Mouse (Mus musculus) layer of hippocampus, adult 9-10 months (tissue): ENCODE results near the gene Ube2l3.
"Not testable (repeated sequence)": the region's sequence is repeated elsewhere in the genome, so short reads cannot be mapped to it uniquely, and the experiment has no call there.

Experiments used
- DNase-seq: peaks from one replicate; pipeline ENCODE4 v3.0.0; 2022; ENCODE audit warnings: low spot score

Ube2l3 gene

DNA sequence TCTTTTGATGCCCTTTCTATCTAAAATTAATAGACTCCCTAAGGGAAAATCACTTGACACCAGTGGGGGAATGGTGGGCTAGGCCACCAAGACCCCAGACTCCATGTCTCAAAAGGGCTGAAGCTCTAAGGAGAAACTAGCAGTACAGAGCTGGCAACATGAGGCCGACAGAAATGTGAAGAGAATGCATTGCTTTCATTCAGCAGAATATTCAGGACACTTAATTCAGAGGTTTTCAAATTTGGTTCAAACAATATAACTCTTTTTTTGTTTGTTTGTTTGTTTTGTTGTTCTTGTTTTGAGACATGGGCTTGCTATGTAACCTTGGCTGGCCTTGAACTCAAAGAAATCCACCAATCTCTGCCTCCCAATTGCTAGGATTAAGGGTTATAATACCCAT is at the start of gene Ube2l3:
Ube2l3 (minus strand) TSS at position 101 of the 400 bp plus-strand sequence.
- DNase-seq, result no peak

DNA sequence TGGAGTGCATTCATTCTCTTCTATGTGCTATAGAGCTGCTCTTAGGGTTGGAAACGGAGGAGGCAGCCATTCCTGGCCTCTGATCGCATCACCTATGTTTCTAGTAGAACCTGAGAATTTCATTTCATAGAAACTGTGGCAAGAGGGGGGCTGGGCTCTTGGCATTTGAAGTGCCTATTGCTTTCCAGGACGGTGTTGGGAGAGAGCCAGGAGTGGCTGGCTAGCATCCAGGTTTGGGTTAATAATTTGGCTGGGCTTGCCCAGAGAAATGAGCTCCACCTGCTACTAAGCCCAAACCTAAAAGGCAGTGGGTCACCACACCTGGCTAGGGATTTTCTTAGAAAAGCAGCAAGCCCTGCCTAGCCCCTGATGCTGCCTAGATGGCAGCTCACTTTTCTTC is 49.1 kb upstream of the Ube2l3 start:
- no peak for DNase-seq

DNA sequence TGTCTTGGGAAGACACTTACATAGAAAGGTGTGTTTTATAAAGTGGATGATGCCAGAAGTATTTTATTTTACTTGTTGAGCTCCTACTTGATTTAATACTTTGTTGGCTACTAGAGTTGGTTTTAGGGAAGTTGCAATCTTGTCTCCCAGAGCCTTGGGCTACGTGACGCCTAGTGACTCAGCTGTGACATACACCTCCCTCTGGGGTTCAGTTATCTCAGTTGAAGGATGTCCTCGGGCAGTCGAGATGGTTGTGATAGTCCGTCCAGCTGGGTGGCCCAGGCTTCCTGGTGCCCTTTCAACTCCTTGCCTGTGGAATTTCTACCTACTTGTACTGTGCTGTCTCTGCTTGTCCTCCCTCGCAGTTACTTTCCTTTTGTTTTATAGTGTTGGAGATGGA is 46.7 kb upstream of the Ube2l3 start:
- DNase-seq, result no peak

DNA sequence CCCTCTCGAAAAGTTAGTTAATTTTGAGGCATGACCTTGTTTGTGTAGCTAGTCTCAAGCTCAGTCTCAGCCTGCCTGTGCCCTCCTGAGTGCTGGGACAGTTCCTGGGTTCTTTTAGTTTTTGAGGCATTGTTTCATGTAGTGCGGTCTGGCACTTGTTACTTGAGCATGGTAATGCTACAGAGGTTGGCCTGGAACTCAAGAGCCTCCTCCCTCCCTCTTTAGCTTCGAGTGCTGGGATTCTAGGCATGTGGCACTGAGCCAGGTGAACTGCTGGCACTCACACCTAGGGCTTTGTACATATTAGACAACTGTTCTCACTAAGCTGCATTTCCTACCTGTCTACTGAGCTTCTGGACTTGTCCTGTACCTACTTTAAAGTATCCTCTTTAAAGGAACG is 45.3 kb upstream of the Ube2l3 start:
- no peak for DNase-seq

DNA sequence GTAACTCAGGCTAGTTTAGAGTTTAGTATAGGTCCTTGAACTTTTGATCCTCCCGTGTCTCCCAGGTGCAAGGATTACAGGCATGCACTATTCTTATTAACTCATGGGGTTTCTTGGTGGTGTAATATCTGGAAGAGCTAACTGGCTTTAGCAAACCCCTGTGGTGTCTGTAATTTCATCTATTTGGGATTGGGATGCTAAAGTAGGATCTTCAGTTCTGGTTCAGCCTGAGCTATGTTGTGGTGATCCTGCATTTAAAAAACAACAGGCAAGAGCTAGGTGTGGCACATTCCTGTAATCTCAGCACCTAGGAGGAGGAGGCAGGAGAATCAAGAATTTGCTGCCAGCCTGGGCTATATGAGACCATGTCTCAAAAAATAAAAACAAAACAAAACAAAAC is 42.5 kb upstream of the Ube2l3 start:
- DNase-seq, result no peak

DNA sequence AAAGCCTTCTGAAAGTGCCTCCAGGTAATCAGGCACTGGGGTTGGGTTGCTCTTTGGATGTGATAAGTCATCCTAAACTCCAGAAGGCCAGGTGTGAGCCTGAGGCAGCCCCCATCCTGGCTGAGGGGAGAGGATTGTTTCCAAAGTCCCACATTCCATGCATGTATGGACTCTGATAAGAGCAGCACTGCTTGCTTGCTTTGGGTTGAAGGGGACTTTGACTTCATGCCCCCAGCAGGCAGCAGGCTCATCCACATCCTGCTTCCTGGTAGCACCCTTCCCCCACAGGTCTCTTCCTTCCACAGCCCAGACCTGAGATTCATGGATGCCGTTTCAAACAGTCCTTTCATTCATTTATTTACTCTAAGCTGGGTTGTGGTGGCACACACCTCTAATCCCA is 41.3 kb upstream of the Ube2l3 start:
- DNase-seq, result no peak

DNA sequence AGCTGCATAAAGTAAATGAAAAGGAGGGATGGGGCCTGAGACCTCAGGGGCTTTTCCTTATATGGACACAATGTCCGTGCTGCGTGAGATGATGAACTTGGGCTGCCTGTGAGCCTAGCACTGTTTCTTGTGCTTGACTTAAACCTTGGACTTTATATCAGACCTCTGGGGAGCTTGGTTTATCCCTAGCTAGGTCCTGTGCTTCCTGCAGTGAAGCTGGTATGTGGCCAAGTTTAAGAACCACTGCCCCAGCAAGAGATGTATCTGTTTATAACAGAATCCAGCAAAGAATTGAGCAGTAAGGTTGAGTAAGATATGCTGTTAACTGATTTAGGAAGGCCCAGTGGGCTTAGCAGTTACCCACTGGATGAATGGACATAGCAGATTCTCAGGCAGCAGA is 37.0 kb upstream of the Ube2l3 start:
- DNase-seq, result no peak

DNA sequence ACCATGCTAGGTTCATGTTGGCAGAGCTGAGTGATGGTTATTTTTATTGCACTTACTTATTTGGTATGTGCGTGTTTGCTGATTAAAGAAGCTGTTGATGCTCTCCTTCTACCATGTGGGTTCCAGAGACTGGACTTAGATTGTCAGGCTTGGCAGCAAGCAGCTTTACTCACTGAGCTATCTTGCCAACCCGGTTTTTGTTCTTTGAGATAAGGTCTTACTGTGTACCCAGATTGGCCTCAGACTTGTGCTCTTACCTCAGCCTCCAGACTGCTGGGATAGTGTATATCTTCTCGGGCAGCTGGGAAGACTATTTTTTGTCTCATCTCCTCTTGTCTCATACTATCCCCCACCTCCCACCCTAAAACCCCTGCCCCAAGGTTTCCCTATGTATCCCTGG is 35.2 kb upstream of the Ube2l3 start:
- no peak for DNase-seq

DNA sequence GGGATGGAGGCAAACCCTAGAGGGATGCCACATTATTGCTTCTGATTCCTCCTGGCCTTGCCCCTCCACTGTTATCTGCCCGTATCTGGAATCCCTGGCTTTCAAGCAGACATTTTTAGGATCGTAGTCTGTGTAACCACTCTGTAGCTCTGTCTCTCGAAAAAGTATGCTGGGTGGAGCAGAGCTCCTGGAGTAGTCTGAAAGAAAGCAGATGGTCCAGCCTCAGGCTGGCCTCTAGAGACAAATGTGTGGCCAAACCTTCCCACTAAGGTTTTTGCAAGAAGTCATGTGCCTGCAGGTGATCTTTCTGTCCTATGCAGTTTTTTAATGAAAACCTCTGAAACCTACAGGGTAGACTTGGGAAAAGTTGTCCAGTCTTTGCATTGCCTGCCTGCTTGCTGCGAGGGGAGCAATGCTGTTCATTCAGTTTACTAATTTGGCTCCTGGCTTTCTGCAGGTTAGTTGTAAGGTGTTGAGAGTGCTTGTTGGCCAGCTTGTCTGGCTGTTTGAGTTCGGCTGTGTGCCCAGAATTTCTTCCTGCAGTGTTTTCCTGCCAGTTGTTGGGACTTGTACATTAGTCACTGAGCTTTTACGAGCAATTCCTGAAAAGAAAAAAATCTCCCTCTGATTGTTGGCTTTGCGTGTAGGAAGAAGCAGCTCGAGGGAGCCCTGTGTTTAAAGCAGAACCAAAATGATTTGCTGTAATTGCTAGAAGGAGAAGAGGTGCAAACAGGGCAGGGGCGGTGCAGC is 32.6 kb upstream of the Ube2l3 start:
- no peak for DNase-seq

DNA sequence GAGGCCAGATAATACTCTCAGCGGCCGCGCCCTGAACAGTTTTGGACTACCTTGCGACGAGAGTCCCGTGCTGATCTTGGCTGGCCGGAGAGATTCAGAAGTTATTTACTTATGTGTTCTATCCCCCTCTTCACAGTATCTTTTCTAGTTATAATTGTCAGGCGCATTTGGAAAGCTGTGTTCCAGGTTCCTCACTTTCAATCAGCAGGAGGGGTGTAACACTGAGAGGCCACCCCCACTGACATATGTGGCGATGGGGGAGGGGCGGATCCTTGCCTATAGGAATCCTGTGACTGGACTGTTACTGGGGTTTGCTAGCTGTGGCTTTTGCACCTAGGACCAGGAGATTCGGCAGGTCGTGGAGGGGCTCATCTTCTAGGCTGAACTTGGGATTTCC is 32.0 kb upstream of the Ube2l3 start:
- no peak for DNase-seq

DNA sequence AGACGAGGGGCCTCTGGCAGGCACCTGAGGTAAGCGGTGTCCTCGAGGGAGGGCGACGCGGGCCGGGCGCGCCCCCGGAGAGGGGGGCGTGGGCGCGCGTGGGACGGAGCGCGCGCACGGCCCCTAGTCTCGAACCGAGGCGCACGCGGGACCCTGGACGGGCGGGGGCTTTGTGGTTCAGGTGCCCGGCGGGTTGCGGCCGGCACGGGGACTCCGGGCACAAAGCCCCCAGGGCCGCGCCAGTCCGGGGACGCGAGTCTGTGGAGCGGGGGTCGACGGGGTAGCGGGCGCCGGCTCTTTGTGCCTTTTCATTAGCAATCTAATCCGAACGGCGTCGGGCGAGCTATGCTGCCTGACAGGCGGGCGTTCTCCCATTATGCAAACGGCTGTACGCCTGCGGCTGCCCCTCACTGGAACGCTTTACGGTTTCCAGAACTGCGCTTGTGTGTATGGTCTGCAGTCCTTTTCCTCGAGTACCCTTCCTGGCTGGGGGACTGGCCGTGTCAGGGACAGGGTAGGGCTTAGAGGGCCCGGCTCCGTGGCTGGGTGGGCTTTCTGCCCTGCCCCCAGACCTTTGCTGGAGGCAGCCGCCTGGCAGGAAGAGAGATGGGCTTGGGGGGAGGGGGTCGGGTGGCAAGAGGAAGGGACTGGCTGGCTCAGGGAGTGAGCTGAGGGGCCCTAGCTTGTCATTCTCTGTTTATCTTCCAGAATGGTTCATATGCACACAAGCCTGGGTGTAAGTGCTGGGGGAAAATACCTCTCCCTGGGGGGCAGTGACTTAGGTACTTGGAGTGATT is 31.5 kb upstream of the Ube2l3 start:
- no peak for DNase-seq

DNA sequence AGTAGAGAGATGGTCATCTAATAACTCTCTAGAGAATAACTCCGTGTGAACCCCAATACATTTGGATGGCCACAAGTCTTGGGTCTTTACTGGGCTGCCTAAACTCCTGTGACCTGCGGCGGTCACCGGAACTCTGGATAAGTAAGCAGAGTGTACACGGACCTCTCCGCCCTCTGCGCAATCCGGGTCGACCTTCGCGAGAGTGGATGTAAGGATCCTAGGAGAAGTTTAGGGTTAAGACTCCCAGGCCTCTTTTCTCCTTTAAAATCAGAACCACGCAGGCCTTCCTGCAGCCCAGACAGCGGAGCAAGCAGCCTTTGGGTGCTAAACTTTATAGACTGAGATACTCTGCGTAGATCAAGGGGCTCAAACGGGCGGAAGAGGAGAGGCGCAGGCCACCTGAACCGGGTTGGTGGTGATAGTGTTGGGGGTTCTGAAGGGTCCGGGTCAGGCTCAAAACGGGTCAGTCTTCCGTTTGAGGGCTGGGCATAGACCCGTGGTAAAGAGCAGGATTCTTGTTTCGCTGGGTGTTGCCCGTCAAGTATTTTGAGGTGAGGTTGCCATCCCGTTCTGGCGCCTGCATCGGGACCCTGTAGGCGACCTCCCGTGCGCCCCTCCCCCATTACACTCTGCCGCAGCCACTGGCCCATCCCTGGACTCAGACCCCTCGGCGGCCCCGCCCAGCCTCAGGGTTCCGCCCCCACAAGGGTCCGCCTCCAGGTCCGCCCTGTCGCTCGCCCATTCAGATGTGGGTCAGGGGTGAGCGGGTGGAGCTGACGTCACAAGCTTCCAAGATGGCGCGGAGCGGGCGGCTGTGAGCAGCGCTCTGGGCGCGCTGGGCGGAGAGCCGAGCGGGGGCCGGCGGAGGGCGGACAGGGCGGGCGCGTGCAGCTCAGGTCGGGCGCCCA is 30.6 kb upstream of the Ube2l3 start, which contains the start of gene Hic2:
Hic2 (plus strand) TSS at position 779 of the 908 bp plus-strand sequence.
- DNase-seq, result peak; percentile 65

DNA sequence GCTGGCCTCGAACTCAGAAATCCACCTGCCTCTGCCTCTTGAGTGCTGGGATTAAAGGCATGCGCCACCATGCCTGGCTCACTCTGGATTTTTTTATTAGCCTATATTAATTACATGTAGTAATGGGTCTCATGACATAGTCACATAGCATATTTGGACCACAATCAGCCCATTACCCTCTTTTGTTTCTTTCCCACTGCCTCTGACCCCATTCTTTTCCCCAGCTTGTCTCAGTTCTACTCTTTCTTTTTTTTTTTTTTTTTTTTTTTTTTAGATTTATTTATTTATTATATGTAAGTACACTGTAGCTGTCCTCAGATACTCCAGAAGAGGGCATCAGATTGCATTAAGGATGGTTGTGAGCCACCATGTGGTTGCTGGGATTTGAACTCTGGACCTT is 29.1 kb upstream of the Ube2l3 start:
- not testable (repeated sequence) for DNase-seq

DNA sequence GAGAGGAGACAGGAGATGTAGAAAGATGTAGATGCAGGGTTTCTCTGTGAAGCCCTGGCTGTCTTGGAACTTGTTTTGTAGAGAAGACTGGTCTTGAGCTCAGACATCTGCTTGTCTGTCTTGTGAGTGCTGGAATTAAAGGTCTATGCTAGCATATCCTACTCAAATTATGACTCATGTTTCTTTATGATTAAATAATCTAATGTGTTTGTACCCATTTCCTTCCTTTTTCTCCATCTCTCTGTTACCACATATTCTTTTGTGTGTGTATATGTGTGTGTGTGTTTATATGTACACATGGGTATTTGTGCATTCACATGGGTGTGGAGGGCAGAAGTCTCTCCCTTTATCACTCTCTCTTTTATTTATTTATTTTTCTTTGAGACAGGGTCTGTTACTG is 24.0 kb upstream of the Ube2l3 start:
- no peak for DNase-seq

DNA sequence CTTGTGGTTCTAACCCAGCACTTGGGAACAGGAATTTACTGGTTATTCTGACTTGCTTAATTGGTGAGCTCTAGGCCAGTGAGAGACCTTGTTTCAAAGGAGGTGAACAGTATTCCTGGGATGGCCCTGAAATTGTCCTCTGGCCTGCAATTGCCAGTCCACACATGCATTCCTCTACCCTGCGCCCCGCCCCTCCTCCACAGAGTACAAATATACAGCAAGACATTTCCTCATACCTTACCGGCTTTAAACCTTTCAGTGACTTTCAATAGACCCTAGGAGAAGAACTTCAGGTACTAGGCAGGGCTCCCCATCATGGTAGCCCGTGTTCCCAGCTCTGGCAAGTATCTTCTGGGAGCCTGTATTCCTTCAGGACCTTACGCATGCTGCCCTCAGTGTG is 23.1 kb upstream of the Ube2l3 start:
- DNase-seq, result no peak

DNA sequence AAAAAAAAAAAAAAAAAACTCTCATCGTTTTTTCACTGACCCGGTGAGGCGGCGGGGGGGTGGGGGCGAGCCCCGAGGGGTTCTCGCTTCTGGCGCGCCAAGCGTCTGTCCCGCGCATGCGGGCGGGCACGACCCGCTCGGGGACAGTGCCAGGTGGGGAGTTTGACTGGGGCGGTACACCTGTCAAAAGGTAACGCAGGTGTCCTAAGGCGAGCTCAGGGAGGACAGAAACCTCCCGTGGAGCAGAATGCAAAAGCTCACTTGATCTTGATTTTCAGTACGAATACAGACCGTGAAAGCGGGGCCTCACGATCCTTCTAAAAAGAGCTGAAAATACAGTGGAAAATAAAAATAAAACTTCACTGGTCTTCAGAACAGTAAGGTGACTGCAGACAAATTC is 19.7 kb upstream of the Ube2l3 start:
- peak; percentile 75 for DNase-seq

DNA sequence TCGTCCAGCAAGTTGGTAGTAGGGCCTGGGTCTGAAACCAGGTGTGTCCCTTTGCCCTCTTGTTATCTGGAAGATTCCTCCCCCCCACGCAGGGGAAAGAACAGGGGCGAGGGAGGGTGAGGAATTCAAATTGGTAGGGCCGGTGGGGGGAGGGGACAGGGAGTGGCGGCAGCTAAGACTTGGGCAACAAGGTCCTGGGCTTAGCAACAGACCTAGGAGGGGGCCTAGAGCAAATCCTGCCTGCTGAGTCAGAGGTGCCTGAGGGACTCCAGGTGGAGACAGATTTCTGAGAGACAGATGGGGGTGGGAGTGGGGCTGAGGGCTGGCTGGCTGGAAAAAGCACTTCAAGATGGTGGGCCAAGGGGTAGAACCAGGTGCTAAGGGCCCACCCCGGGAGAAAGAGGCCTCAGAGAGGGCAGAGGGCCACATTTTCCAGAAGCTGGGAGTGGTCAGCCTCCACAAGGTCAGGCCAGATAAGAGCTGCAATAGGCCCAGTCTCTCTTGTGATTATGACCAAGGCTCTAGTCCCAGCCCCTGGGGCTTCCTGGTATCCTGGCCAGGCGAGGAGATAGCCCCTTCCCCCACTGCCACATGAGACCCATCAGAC is 17.8 kb upstream of the Ube2l3 start:
- DNase-seq, result no peak

DNA sequence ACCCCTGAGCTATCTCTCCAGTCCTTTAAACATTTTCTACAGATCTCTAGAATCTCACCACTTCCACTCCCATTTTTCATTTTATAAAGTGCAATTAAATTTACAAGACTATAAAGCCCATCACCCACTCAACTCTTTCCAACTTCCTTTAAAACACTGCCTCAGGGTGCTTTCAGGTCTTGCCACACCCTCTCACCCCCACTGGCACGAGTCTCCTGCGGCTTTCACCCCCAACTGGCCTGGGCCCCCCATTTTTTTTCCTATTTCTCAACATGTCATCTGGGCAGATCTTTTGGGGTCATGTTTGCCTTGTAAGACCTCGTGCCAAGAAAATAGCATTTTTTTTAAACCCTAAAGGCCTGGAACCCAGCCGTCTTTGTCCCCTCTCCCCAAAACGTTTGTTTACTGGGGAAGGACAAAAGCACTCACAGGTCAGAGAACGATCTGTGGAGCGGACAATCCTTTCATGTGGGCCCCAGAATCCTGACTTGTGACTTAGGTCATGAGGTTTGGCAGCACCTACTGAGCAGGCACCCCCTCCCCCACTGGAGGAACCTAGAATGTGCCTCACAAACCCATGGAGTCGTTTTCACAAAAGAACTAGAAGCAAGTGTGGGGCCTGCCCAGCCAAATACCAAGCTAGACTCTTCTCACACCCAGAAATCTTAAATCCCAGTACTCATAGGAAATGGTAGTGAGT is 14.6 kb upstream of the Ube2l3 start:
- no peak for DNase-seq

DNA sequence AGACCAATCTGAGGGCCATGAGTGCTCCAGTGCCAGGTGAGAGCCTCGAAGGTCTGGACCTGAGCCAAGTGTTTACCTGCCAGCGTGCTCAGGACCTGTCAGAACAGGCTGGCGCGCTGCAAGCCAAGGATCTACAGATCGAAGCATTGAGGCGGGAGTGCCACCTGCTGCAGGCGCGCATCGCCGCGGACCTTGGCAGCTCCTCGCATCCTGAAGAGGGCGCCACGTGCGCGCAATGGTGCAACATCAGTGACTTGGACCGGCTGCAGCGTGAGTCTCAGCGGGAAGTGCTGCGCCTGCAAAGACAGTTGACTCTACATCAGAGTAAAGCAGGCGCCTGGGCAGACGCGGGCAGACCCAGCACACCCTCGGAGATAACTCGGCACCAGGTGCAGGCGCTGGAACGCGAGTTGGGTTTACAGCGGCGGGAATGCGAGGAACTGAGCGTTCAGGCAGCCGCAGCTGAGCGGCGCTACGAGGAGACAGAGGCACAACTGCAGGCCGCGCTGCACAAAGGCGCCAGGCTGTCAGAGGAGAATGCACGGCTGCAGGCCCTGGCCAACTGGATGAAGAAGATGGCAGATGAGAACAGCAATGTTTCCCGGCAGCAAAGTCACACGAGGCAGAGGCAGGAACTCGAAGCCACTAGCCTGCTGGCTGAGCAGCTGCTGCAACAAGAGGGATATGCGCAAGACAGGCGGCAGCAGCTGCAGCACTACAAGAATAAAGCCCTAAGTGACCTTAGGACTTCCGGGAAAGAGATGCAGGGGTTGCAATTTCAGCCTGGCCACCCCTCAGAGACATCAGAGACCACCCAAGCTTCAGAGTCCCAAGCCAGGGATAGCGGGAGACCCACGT is 7.8 kb upstream of the Ube2l3 start:
- peak; percentile 85 for DNase-seq

DNA sequence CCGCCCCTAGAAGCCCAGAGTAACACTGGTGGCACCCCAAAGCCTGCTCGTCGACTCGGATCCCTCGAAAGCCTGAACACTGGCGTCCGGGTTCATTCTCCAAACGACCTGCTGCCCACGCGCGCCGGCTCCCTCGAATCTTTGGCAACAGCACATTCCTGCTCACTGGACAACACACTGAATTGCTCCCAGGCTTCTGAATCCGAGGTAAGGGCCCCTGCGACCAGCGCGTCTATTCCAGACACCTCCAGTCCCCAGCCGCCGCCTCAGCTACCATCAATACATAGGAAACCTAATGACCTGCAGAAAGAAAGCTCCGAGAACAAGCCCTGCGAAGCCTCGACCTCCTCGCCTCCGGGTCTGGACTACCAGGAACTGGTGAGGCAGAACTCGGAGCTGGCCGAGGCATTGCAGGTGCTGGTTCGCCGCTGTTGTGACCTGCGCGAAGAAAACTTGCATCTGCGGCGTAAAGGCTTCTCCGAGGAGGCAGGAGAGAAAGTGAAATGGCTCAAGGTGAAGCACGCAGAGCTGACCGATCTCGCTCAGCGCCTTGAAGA is 7.0 kb upstream of the Ube2l3 start:
- no peak for DNase-seq
